Mouse (Mus musculus): ENCODE measurements around the gene Phlda1. TPM values are rescaled to one million over a fixed set of nuclear protein-coding genes. Genes with fewer than 3 reads are reported as not detected.

Phlda1 gene
- polyA plus RNA-seq (2017; shearing (Covaris generic)) = 14.3 TPM

GRCm38 (mm10) chr10:111506101-111506925 is at the start of gene Phlda1:
TSS of gene Phlda1 (plus strand) at chr10:111506286.

GRCm38 (mm10) chr10:111472686-111473510 is 33.2 kb upstream of the Phlda1 start, which contains the start of gene Nap1l1:
TSS of gene Nap1l1 (plus strand) at chr10:111473223.

Other genes starting within 250 kb of the Phlda1 start
- gene Bbs10, start 207.6 kb upstream of the Phlda1 start, polyA plus RNA-seq (2017; shearing (Covaris generic)) = 0.29 TPM
- gene Nap1l1, start 33.1 kb upstream of the Phlda1 start, polyA plus RNA-seq (2017; shearing (Covaris generic)) = 68.2 TPM